Mouse (Mus musculus): Measurements from ENCODE around the gene Sptb.

DNA sequence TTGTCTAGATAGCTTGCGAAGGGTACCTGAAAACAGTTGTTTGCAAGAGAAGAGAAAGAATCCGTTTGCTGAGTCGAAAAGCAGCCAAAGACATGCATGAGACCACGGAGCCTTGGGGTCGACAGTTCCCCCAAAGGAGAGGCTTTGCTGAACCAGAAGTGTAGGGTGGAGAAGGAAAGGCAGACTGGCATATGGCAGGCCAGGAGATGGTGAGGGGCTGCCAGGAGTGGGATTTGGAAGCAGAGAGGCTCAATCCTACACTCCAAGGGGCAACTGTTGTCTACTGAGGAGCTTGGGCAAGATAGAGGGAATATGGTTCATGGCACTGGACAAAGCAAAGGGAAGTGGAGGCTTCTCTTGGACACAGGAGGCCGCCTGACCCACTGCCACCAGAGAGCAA lies 117.1 kb downstream of the Sptb start:
- TF ChIP-seq TAL1 (IDR thresholded peaks at IDR 0.05; ENCODE audit: low read length) (no peak), ZC3H11A (IDR thresholded peaks at IDR 0.05; ENCODE audit: low read depth, low read length) (no peak), USF2 (IDR thresholded peaks at IDR 0.05; ENCODE audit: borderline replicate concordance in 1 of 2, insufficient read depth in 1 of 2, low read depth in 1 of 2, low read length in 2 of 2) (no peak), GATA1 (IDR thresholded peaks at IDR 0.05; ENCODE audit: low read depth, low read length) (no peak), MEF2A (IDR thresholded peaks at IDR 0.05; ENCODE audit: extremely low read depth, insufficient replicate concordance, low read depth, low read length, poor library complexity, severe bottlenecking) (no peak), E2F4 (IDR thresholded peaks at IDR 0.05; ENCODE audit: borderline replicate concordance, low read depth, low read length) (no peak), TCF12 (IDR thresholded peaks at IDR 0.05; ENCODE audit: low read depth, low read length) (no peak)

Measured in MEL (cell line).